Mouse (Mus musculus) forebrain, postnatal 0 days (tissue): ENCODE data around the gene Ttll12. TPM values are rescaled to one million over a fixed set of nuclear protein-coding genes. Genes with fewer than 3 reads are reported as not detected.

Source experiments
- ATAC-seq: fragments of 200-750 bp; cut with Nextera tagmentation; 2 replicates; pipeline ENCODE4 v1.8.0; 2017; ENCODE audit warnings: mild to moderate bottlenecking, moderate library complexity
- DNase-seq: peaks from one replicate; pipeline ENCODE4 v3.0.0-alpha.2; 2015
- H3K27ac ChIP-seq: fragments of 300-500 bp; sonication (generic); 2 replicates; pipeline ENCODE4 v1.5.1; 2014; ENCODE audit warnings: low read depth, mild to moderate bottlenecking, antibody characterized with exemption, low read length, moderate library complexity, mixed read lengths
- H3K27me3 ChIP-seq: fragments of 300-500 bp; sonication (generic); 2 replicates; pipeline ENCODE4 v1.6.1; 2014; ENCODE audit warnings: mild to moderate bottlenecking, low read length, mixed read lengths; ENCODE audit not compliant: insufficient read depth
- H3K36me3 ChIP-seq: fragments of 300-500 bp; sonication (generic); 2 replicates; pipeline ENCODE4 v1.6.1; 2014; ENCODE audit warnings: mild to moderate bottlenecking, moderate library complexity; ENCODE audit not compliant: insufficient read depth
- H3K4me1 ChIP-seq: fragments of 300-500 bp; sonication (generic); 2 replicates; pipeline ENCODE4 v1.6.1; 2014; ENCODE audit warnings: antibody characterized with exemption; ENCODE audit not compliant: insufficient read depth
- H3K4me2 ChIP-seq: fragments of 300-500 bp; sonication (generic); 2 replicates; pipeline ENCODE4 v1.6.1; 2014; ENCODE audit warnings: low read depth, mild to moderate bottlenecking, moderate library complexity
- H3K4me3 ChIP-seq: fragments of 300-500 bp; sonication (generic); 2 replicates; pipeline ENCODE4 v1.5.1; 2014; ENCODE audit warnings: low read depth, low read length, mixed read lengths
- H3K9ac ChIP-seq: fragments of 300-500 bp; sonication (generic); 2 replicates; pipeline ENCODE4 v1.6.1; 2014; ENCODE audit warnings: mild to moderate bottlenecking
- H3K9me3 ChIP-seq: fragments of 300-500 bp; sonication (generic); 2 replicates; pipeline ENCODE4 v1.6.1; 2016; ENCODE audit warnings: low read length
- CTCF ChIP-seq: sonication (generic); IDR thresholded peaks from 2 replicates; pipeline ENCODE4 v1.5.1; 2016; ENCODE audit warnings: antibody characterized with exemption, control low read depth, low read depth
- WGBS: fragments of 180-500 bp; shearing (Covaris S2); extraction: QIAGEN DNeasy Blood & Tissue Kit; methylation state at CpG from one replicate; pipeline ENCODE4 v1.1.7; 2014; 5-methylcytosine and 5-hydroxymethylcytosine counted together
- polyA plus RNA-seq: library from polyadenylated mRNA; unstranded; fragments of >200 nt; fragmentation: Nextera tagmentation; extraction: Ambion mirVana; gene quantifications from 2 replicates; pipeline ENCODE4 v1.2.1, GENCODE M21; 2015
- total RNA-seq: library from RNA; depleted of rRNA; stranded (reverse); fragments of >200 nt; gene quantifications from 2 replicates; pipeline ENCODE4 v1.2.3, GENCODE M21; 2014

The Ttll12 gene
- total and polyA plus RNA-seq, 2 experiments from 2014 or later = 38.7 to 42.9 TPM

GRCm38 (mm10) chr15:83550137-83550536 lies 44.8 kb downstream of the Ttll12 start:
- no peak overlapping the region for H3K4me2 ChIP-seq
- TF ChIP-seq CTCF = no peak
- H3K9ac ChIP-seq = no peak overlapping the region
- ATAC-seq (no peak), DNase-seq (no peak)
- 96% methylated on average over 2 of the region's 2 CpGs for WGBS
- peaks cover 6% of the 10 kb centered on the region; the same call in 1 of the 2 replicates for H3K4me1 ChIP-seq
- H3K36me3 ChIP-seq = peaks cover 62% of the 10 kb centered on the region
- H3K27ac ChIP-seq = no peak overlapping the region
- H3K9me3 ChIP-seq = no peaks in the 10 kb centered on the region
- no peaks in the 10 kb centered on the region for H3K27me3 ChIP-seq
- H3K4me3 ChIP-seq = no peak overlapping the region

- Histone ChIP-seq H3K27me3 (no peaks in the 10 kb centered on the region), H3K4me3 (no peak overlapping the region), H3K9me3 (no peaks in the 10 kb centered on the region), H3K4me2 (no peak overlapping the region), H3K9ac (no peak overlapping the region), H3K27ac (no peak overlapping the region), H3K4me1 (no peaks in the 10 kb centered on the region), H3K36me3 (peaks cover 62% of the 10 kb centered on the region)
- no peak for TF ChIP-seq CTCF
- no peak for ATAC-seq
- no peak for DNase-seq
- WGBS = 89% methylated on average over 8 of the region's 8 CpGs
Measured at GRCm38 (mm10) chr15:83547144-83547543, 47.8 kb downstream of the Ttll12 start.

GRCm38 (mm10) chr15:83546029-83546428 lies 48.9 kb downstream of the Ttll12 start:
- Histone ChIP-seq H3K4me2 (no peak overlapping the region), H3K36me3 (peaks cover 52% of the 10 kb centered on the region), H3K27me3 (no peaks in the 10 kb centered on the region), H3K9me3 (no peaks in the 10 kb centered on the region), H3K9ac (no peak overlapping the region), H3K4me1 (no peaks in the 10 kb centered on the region), H3K27ac (no peak overlapping the region), H3K4me3 (no peak overlapping the region)
- 94% methylated on average over 7 of the region's 7 CpGs for WGBS
- no peak for TF ChIP-seq CTCF
- DNase-seq (no peak), ATAC-seq (no peak)

- Histone ChIP-seq H3K9ac (no peak overlapping the region), H3K4me2 (no peak overlapping the region), H3K27me3 (no peaks in the 10 kb centered on the region), H3K9me3 (no peaks in the 10 kb centered on the region), H3K27ac (no peak overlapping the region), H3K4me3 (no peak overlapping the region), H3K4me1 (no peaks in the 10 kb centered on the region), H3K36me3 (peaks cover 13% of the 10 kb centered on the region)
- WGBS = 76% methylated on average over 9 of the region's 9 CpGs
- no peak for DNase-seq
- ATAC-seq = no peak
- no peak for TF ChIP-seq CTCF
Measured at GRCm38 (mm10) chr15:83541647-83542287, 53.2 kb downstream of the Ttll12 start.

- WGBS = 63% methylated on average over 4 of the region's 4 CpGs
- H3K27me3 ChIP-seq = no peaks in the 10 kb centered on the region
- no peak overlapping the region for H3K4me3 ChIP-seq
- no peaks in the 10 kb centered on the region for H3K36me3 ChIP-seq
- no peak for DNase-seq
- ATAC-seq = no peak
- H3K9me3 ChIP-seq = no peaks in the 10 kb centered on the region
- TF ChIP-seq CTCF = no peak
- H3K4me2 ChIP-seq = no peak overlapping the region
- no peak overlapping the region for H3K27ac ChIP-seq
- H3K4me1 ChIP-seq = no peaks in the 10 kb centered on the region
- no peak overlapping the region for H3K9ac ChIP-seq
Measured at GRCm38 (mm10) chr15:83539905-83540304, 55.1 kb downstream of the Ttll12 start.

GRCm38 (mm10) chr15:83538855-83539254 lies 56.1 kb downstream of the Ttll12 start:
- no peak for ATAC-seq
- no peak overlapping the region for H3K9ac ChIP-seq
- no peaks in the 10 kb centered on the region for H3K9me3 ChIP-seq
- no peak overlapping the region for H3K4me2 ChIP-seq
- H3K27me3 ChIP-seq = no peaks in the 10 kb centered on the region
- H3K27ac ChIP-seq = no peak overlapping the region
- DNase-seq = no peak
- H3K4me1 ChIP-seq = no peaks in the 10 kb centered on the region
- no peak overlapping the region for H3K4me3 ChIP-seq
- no peak for TF ChIP-seq CTCF
- WGBS = 92% methylated on average over 2 of the region's 2 CpGs
- no peaks in the 10 kb centered on the region for H3K36me3 ChIP-seq

- no peaks in the 10 kb centered on the region for H3K9me3 ChIP-seq
Measured at GRCm38 (mm10) chr15:83535890-83536231, 59.1 kb downstream of the Ttll12 start.

More at GRCm38 (mm10) chr15:83535890-83536231, 59.1 kb downstream of the Ttll12 start:
- H3K36me3 ChIP-seq = no peaks in the 10 kb centered on the region
- no peak overlapping the region for H3K27ac ChIP-seq
- no peak for TF ChIP-seq CTCF
- WGBS = 89% methylated on average over 6 of the region's 6 CpGs
- H3K27me3 ChIP-seq = no peaks in the 10 kb centered on the region
- ATAC-seq = no peak
- H3K9ac ChIP-seq = no peak overlapping the region
- H3K4me1 ChIP-seq = no peaks in the 10 kb centered on the region
- H3K4me3 ChIP-seq = no peak overlapping the region
- H3K4me2 ChIP-seq = no peak overlapping the region
- DNase-seq = no peak
